Mouse (Mus musculus) left cerebral cortex, postnatal 10 days (tissue): ENCODE data around the gene Pard3. TPM values are rescaled to one million over a fixed set of nuclear protein-coding genes. Genes with fewer than 3 reads are reported as not detected.

Experiments
- DNase-seq, 2 experiments: peaks; one replicate each; pipeline ENCODE4 v3.0.0; 2021 to 2022; ENCODE audit warnings: low spot score in 2 of 2, mixed read lengths in 1 of 2; ENCODE audit errors: extremely low spot score in 1 of 2
- intact Hi-C: fragments of 180-260 bp; cut with DNase I; formaldehyde crosslinking; loops from one replicate; pipeline ENCODE4 v1.15.1; 2025
- total RNA-seq, 2 experiments: library from RNA; stranded (reverse); gene quantifications; 2 replicates each; pipeline ENCODE4 v1.2.3; 2021

The Pard3 gene
- total RNA-seq, 2 experiments from 2014 or later = 11.6 to 15.1 TPM

GRCm38 (mm10) chr8:127485618-127486017, 421.9 kb downstream of the Pard3 start:
- DNase-seq = no peak
- intact Hi-C loops = no loop called here

- DNase-seq = no peak
- intact Hi-C loops = no loop called here
These were observed 428.3 kb downstream of the Pard3 start for GRCm38 (mm10) chr8:127491963-127492362.

- intact Hi-C loops = no loop called here
- DNase-seq = no peak
These were observed 431.6 kb downstream of the Pard3 start for GRCm38 (mm10) chr8:127495226-127495780.

GRCm38 (mm10) chr8:127498997-127499719, 435.5 kb downstream of the Pard3 start:
- DNase-seq = no peak
- intact Hi-C loops = no loop called here

- DNase-seq = no peak
- intact Hi-C loops = no loop called here
These were observed 436.0 kb downstream of the Pard3 start for GRCm38 (mm10) chr8:127499720-127500114.

GRCm38 (mm10) chr8:127500206-127500605, 436.5 kb downstream of the Pard3 start:
- no peak for DNase-seq
- intact Hi-C loops = no loop called here

- intact Hi-C loops = no loop called here
- no peak for DNase-seq
These were observed 438.1 kb downstream of the Pard3 start for GRCm38 (mm10) chr8:127501756-127502155.

- no peak for DNase-seq
- intact Hi-C loops = no loop called here
These were observed 441.6 kb downstream of the Pard3 start for GRCm38 (mm10) chr8:127505286-127505685.

GRCm38 (mm10) chr8:127506336-127506735, 442.6 kb downstream of the Pard3 start:
- no peak for DNase-seq
- intact Hi-C loops = no loop called here

- no peak for DNase-seq
- intact Hi-C loops = no loop called here
These were observed 447.6 kb downstream of the Pard3 start for GRCm38 (mm10) chr8:127511341-127511740.

- no peak for DNase-seq
- intact Hi-C loops = no loop called here
These were observed 448.4 kb downstream of the Pard3 start for GRCm38 (mm10) chr8:127512001-127512573.

- intact Hi-C loops = no loop called here
These were observed 448.9 kb downstream of the Pard3 start for GRCm38 (mm10) chr8:127512580-127512979.

GRCm38 (mm10) chr8:127514810-127515735, 451.4 kb downstream of the Pard3 start:
- intact Hi-C loops = no loop called here
- DNase-seq = no peak

More at GRCm38 (mm10) chr8:127512580-127512979, 448.9 kb downstream of the Pard3 start:
- no peak for DNase-seq

GRCm38 (mm10) chr8:127516043-127516442, 452.4 kb downstream of the Pard3 start:
- intact Hi-C loops = no loop called here
- no peak for DNase-seq

- DNase-seq = no peak
- intact Hi-C loops = no loop called here
These were observed 462.0 kb downstream of the Pard3 start for GRCm38 (mm10) chr8:127525673-127526072.

GRCm38 (mm10) chr8:127528315-127528714, 464.6 kb downstream of the Pard3 start:
- intact Hi-C loops = no loop called here
- no peak for DNase-seq

- no peak for DNase-seq
- intact Hi-C loops = no loop called here
These were observed 466.1 kb downstream of the Pard3 start for GRCm38 (mm10) chr8:127529746-127530145.

GRCm38 (mm10) chr8:127531866-127532265, 468.2 kb downstream of the Pard3 start:
- intact Hi-C loops = no loop called here
- no peak for DNase-seq

- peak; percentile 32 to 52 for DNase-seq
- intact Hi-C loops = no loop called here
These were observed 471.1 kb downstream of the Pard3 start for GRCm38 (mm10) chr8:127534789-127535188.
